Mouse (Mus musculus): Measurements from ENCODE around the gene Slc30a7.

The Slc30a7 gene

GRCm38 (mm10) chr3:115992103-115992502, 15.1 kb downstream of the Slc30a7 start:
- no peak for DNase-seq (ENCODE audit: low spot score)

- no peak for DNase-seq (ENCODE audit: low spot score)
These were observed 21.9 kb downstream of the Slc30a7 start for GRCm38 (mm10) chr3:115985183-115985892.

- no peak for DNase-seq (ENCODE audit: low spot score)
These were observed 22.6 kb downstream of the Slc30a7 start for GRCm38 (mm10) chr3:115984653-115985052.

GRCm38 (mm10) chr3:115983217-115983616, 24.0 kb downstream of the Slc30a7 start:
- DNase-seq (ENCODE audit: low spot score) = no peak

- DNase-seq (ENCODE audit: low spot score) = no peak
These were observed 28.2 kb downstream of the Slc30a7 start for GRCm38 (mm10) chr3:115979000-115979399.

GRCm38 (mm10) chr3:115974995-115975394, 32.2 kb downstream of the Slc30a7 start:
- DNase-seq (ENCODE audit: low spot score) = no peak

GRCm38 (mm10) chr3:115974228-115974627, 33.0 kb downstream of the Slc30a7 start:
- no peak for DNase-seq (ENCODE audit: low spot score)

GRCm38 (mm10) chr3:115971891-115972646, 35.1 kb downstream of the Slc30a7 start:
- DNase-seq (ENCODE audit: low spot score) = no peak

- no peak for DNase-seq (ENCODE audit: low spot score)
These were observed 36.0 kb downstream of the Slc30a7 start for GRCm38 (mm10) chr3:115971045-115971785.

GRCm38 (mm10) chr3:115968745-115969530, 38.3 kb downstream of the Slc30a7 start:
- DNase-seq (ENCODE audit: low spot score) = no peak

- DNase-seq (ENCODE audit: low spot score) = no peak
These were observed 43.1 kb downstream of the Slc30a7 start for GRCm38 (mm10) chr3:115964071-115964470.

- DNase-seq (ENCODE audit: low spot score) = no peak
These were observed 43.6 kb downstream of the Slc30a7 start for GRCm38 (mm10) chr3:115963597-115963996.

- no peak for DNase-seq (ENCODE audit: low spot score)
These were observed 45.2 kb downstream of the Slc30a7 start for GRCm38 (mm10) chr3:115962028-115962415.

GRCm38 (mm10) chr3:115961311-115962027, 45.7 kb downstream of the Slc30a7 start:
- no peak for DNase-seq (ENCODE audit: low spot score)

- no peak for DNase-seq (ENCODE audit: low spot score)
These were observed 50.0 kb downstream of the Slc30a7 start for GRCm38 (mm10) chr3:115957223-115957622.

GRCm38 (mm10) chr3:115953088-115953487, 54.1 kb downstream of the Slc30a7 start:
- no peak for DNase-seq (ENCODE audit: low spot score)

GRCm38 (mm10) chr3:115952356-115952755, 54.9 kb downstream of the Slc30a7 start:
- DNase-seq (ENCODE audit: low spot score) = no peak

- no peak for DNase-seq (ENCODE audit: low spot score)
These were observed 56.0 kb downstream of the Slc30a7 start for GRCm38 (mm10) chr3:115951221-115951620.

- DNase-seq (ENCODE audit: low spot score) = no peak
These were observed 57.0 kb downstream of the Slc30a7 start for GRCm38 (mm10) chr3:115949921-115950877.
